Mouse (Mus musculus) G1E (cell line): Measurements from ENCODE around the gene Pip5k1c. TPM values are rescaled to one million over a fixed set of nuclear protein-coding genes. Genes with fewer than 3 reads are reported as not detected.
A peak's percentile ranks its signal among the peaks of the same experiment; 100 is the strongest.

Experiments used
- ATAC-seq: 2 replicates; pipeline ENCODE4 v1.8.0; 2016; ENCODE audit warnings: mild to moderate bottlenecking; ENCODE audit not compliant: insufficient number of reproducible peaks, poor library complexity, low FRiP score, severe bottlenecking; ENCODE audit errors: extremely low read depth
- DNase-seq: peaks from one replicate; pipeline ENCODE4 v3.0.0; 2012; ENCODE audit warnings: low spot score
- H3K27me3 ChIP-seq: 2 replicates; pipeline ENCODE4 v1.6.1; 2012; ENCODE audit warnings: mild to moderate bottlenecking, low read length, inconsistent platforms; ENCODE audit not compliant: insufficient read depth
- H3K36me3 ChIP-seq: replicated peaks from 2 replicates; pipeline ENCODE3; 2012; ENCODE audit warnings: mild to moderate bottlenecking, inconsistent platforms
- H3K4me1 ChIP-seq: 2 replicates; pipeline ENCODE4 v1.6.1; 2012; ENCODE audit warnings: low read depth, low read length, inconsistent platforms, mixed read lengths; ENCODE audit not compliant: insufficient read depth
- H3K4me3 ChIP-seq: 2 replicates; pipeline ENCODE4 v1.5.1; 2012; ENCODE audit warnings: low read depth, mild to moderate bottlenecking, inconsistent platforms, low read length, moderate library complexity, mixed read lengths
- H3K9me3 ChIP-seq: replicated peaks from 2 replicates; pipeline ENCODE4 v1.6.1; 2012; ENCODE audit warnings: inconsistent platforms
- CTCF ChIP-seq: IDR thresholded peaks from 2 replicates; pipeline ENCODE4 v1.5.1; 2012; ENCODE audit warnings: low read depth, low read length, inconsistent platforms, mixed read lengths
- GATA1 ChIP-seq: IDR thresholded peaks from 2 replicates; pipeline ENCODE4 v1.6.1; 2012; ENCODE audit warnings: borderline replicate concordance, low read length, inconsistent platforms, mixed read lengths
- GATA2 ChIP-seq: IDR thresholded peaks from 2 replicates; pipeline ENCODE4 v1.6.1; 2012; ENCODE audit warnings: low read depth, low read length, inconsistent platforms, borderline replicate concordance
- POLR2AphosphoS5 ChIP-seq: IDR thresholded peaks from 2 replicates; pipeline ENCODE4 v1.6.1; 2012; ENCODE audit warnings: low read depth, low read length, inconsistent platforms; ENCODE audit not compliant: insufficient replicate concordance
- TAL1 ChIP-seq: conservative IDR thresholded peaks from 2 replicates; pipeline ENCODE4 v1.6.1; 2012; ENCODE audit warnings: low read depth, low read length, inconsistent platforms, mixed read lengths
- polyA plus RNA-seq: library from polyadenylated mRNA; stranded (reverse); fragments of >175 nt; gene quantifications from 2 replicates; pipeline ENCODE4 v1.2.3, GENCODE M21; 2012
- total RNA-seq, 2 experiments: library from RNA; stranded (forward) in 1 of 2; stranded (reverse) in 1 of 2; fragments of 200-1000 nt in 1 of 2; fragments of >200 nt in 1 of 2; fragmentation: Nextera tagmentation in 1 of 2; gene quantifications; 2 replicates each; pipeline ENCODE4 v1.2.3; 2014 to 2017

Gene Pip5k1c
- total and polyA plus RNA-seq, 3 experiments = 58.8 to 266 (median 62.2) TPM

DNA sequence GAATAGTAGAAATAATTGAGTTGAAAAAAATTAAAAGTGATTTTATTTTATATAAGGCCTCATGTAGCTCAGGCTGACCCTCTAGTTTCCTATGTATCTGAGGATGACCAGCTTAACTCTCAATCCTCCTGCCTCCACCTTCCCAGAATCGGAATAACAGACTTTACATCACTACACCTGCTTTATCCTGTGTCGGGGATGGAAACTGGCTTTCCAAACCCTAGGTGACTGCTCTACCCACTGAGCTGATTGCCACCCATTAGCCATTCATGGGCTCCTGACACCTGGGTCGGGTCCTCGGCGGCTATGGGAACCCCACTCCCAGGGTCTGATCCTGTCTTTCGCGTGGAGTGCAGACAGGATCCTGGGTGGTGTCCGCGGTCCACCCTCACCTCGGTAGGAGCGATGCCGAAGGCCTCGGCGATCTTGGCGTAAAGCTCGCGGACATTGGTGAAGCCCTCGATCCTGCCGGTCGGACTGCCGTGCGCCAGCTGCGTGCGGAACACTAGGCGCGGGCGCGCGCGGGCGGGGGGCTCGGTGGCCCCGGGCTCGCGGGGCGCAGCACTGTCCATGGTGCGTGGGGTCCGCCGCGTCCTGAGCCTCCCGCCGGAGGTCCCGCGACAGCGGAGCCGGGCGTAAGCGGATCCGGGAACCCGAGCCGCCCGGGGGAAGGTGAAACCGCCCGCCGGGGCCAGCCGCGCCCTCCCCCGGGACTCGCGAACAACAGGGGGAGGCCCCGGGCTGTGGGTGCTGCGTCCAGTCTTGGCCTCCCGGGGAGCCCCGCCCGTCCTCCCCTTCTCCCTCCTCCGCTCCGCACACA is 50.1 kb downstream of the Pip5k1c start, which contains the start of gene Gipc3:
TSS of gene Gipc3 (minus strand) at position 581 of the 820 bp plus-strand sequence.
- peaks cover 9% of the 10 kb centered on the region; the same call in 1 of the 2 replicates for H3K9me3 ChIP-seq
- DNase-seq (no peak), ATAC-seq (no peak)
- peaks cover 41% of the 10 kb centered on the region for H3K4me1 ChIP-seq
- TF ChIP-seq GATA2 (no peak), TAL1 (no peak), CTCF (no peak), GATA1 (no peak), POLR2AphosphoS5 (no peak)
- peaks cover 29% of the 10 kb centered on the region for H3K36me3 ChIP-seq
- peak within 1 kb of the TSS; percentile 50; the same call in 1 of the 2 replicates for H3K4me3 ChIP-seq
- peaks cover 21% of the 10 kb centered on the region for H3K27me3 ChIP-seq

DNA sequence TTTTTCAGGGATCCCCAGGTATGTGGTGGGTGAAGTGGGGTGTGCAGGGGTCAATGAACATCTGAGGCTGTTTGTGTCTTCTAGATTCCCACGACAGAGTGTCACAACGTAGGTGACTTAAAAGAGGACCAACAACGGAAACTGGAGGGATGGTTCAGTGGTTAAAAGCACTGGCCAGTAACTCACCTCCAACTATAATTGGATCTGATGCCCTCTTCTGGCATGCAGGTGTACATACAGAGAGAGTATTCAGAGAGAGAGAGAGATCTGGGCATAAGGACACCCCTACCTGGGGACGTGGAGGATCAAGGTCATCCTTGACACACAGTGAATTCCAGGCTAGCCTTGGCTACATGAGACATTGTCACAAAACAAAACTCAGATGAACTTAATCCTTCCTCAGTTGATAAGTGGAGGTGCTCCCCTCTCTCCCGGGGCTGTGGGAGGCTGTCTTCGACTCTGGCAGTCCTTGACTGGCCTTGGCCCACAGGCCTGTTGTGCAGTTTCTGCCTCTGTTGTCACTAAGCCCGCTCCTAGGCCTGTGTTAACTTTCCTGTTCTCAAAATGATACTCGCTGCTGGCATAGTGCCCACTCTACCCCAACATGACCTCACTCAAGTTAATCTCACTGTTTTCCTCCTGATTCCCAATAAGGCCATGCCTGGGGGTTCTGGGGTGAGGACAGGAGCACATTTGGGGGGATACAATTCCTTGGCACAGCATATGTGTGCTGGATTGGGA is 51.8 kb downstream of the Pip5k1c start:
- no peak overlapping the region for H3K4me3 ChIP-seq
- peaks cover 54% of the 10 kb centered on the region for H3K4me1 ChIP-seq
- peaks cover 18% of the 10 kb centered on the region for H3K27me3 ChIP-seq
- DNase-seq = no peak
- ATAC-seq = no peak
- TF ChIP-seq GATA2 (no peak), CTCF (no peak), GATA1 (no peak), TAL1 (no peak), POLR2AphosphoS5 (no peak)
- peaks cover 40% of the 10 kb centered on the region for H3K36me3 ChIP-seq
- H3K9me3 ChIP-seq = peaks cover 8% of the 10 kb centered on the region; the same call in 1 of the 2 replicates

DNA sequence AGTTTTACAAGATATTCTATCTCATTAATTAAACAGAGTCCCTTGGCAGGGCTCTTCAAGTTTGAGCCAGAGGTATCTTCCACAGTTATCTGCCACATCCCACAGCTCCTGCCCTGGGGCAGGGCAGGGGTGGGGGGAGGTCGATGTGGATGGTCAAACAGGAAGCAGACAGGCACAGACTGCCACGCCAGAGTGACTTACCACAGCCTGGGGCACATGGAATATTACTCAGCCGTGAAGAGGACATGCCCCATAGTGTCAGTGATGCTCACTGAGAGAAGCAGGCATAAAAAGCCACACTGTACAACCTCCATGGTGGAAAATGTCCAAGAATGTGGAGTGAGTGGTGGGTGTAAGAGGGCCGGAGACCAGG is 52.4 kb downstream of the Pip5k1c start:
- ATAC-seq (no peak), DNase-seq (no peak)
- TF ChIP-seq GATA1 = no peak
- TF ChIP-seq POLR2AphosphoS5 = no peak
- TF ChIP-seq TAL1 = no peak
- no peak for TF ChIP-seq GATA2
- no peak for TF ChIP-seq CTCF
- peaks cover 8% of the 10 kb centered on the region; the same call in 1 of the 2 replicates for H3K9me3 ChIP-seq
- peaks cover 56% of the 10 kb centered on the region for H3K4me1 ChIP-seq
- H3K4me3 ChIP-seq = no peak overlapping the region
- H3K36me3 ChIP-seq = peaks cover 40% of the 10 kb centered on the region
- H3K27me3 ChIP-seq = peaks cover 18% of the 10 kb centered on the region

DNA sequence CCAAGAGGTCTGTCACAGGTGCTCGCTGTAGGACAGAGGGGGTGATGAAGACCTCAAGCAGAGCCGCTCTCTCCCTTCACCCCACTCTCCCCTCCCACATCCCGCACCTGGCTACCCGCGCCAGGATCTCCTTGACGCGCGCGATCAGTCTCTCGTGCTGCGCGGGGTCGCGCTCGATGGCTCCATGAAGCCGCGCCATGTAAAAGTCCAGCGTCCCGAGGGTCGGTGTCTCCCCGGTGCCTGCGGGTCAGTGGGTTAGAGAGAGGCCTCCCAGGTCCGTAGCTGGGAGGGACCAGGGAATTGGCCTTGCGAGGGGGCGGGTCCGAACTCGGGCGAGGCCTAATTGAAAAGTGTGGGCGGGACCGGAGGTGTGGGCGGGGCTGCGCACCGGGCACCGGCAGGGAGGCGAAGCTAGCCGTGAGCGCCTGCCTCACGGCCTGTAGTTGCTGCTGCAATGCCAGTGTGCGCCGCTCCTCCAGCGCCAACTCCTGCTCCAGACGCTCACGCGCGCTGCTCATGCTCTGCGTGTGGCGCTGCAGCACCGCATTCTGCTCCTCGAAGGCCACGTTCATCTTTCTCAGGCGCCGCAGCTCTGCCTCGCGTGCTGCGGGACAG is 53.8 kb downstream of the Pip5k1c start:
- DNase-seq = no peak
- Histone ChIP-seq H3K9me3 (peaks cover 8% of the 10 kb centered on the region; the same call in 1 of the 2 replicates), H3K36me3 (peaks cover 40% of the 10 kb centered on the region), H3K4me1 (peaks cover 50% of the 10 kb centered on the region), H3K27me3 (peaks cover 18% of the 10 kb centered on the region), H3K4me3 (peak overlapping the region; percentile 41; the same call in 1 of the 2 replicates)
- TF ChIP-seq TAL1 (no peak), GATA2 (no peak), CTCF (no peak), POLR2AphosphoS5 (no peak), GATA1 (no peak)
- no peak for ATAC-seq

DNA sequence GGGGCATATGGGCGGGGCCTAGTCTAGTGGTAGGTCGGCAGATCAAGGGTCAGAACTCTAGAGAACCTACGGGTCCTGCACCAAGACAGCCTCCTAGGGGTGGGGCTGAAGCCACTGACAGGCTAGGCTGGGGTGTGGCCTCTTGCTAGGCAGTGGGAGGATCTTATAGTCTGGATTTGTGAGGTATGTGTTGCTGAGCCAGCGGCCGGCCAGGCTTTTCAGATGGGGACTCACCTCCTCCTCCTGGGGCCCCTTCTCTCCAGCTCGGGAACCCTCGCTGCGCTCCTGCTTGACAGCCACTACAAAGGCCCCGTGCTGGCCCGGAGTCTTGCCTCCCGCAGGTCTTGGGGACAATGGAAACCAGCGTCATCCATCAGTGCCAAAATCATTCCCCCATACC is 56.4 kb downstream of the Pip5k1c start:
- Histone ChIP-seq H3K9me3 (no peaks in the 10 kb centered on the region), H3K36me3 (peaks cover 40% of the 10 kb centered on the region), H3K27me3 (no peaks in the 10 kb centered on the region; the same call in 1 of the 2 replicates), H3K4me1 (peaks cover 54% of the 10 kb centered on the region), H3K4me3 (peak overlapping the region; percentile 97; the same call in 1 of the 2 replicates)
- DNase-seq (peak; percentile 77), ATAC-seq (peak; percentile 65)
- TF ChIP-seq POLR2AphosphoS5 (no peak), GATA1 (no peak), TAL1 (no peak), CTCF (no peak), GATA2 (no peak)
